Mouse (Mus musculus): ENCODE data around the gene Pdzd3. TPM values are rescaled to one million over a fixed set of nuclear protein-coding genes. Genes with fewer than 3 reads are reported as not detected.
"Not testable (repeated sequence)": the region's sequence is repeated elsewhere in the genome, so short reads cannot be mapped to it uniquely, and the experiment has no call there.

Pdzd3 gene
- total RNA-seq (2021): 1 to 10 TPM; 2.3 to 3.3 TPM

DNA sequence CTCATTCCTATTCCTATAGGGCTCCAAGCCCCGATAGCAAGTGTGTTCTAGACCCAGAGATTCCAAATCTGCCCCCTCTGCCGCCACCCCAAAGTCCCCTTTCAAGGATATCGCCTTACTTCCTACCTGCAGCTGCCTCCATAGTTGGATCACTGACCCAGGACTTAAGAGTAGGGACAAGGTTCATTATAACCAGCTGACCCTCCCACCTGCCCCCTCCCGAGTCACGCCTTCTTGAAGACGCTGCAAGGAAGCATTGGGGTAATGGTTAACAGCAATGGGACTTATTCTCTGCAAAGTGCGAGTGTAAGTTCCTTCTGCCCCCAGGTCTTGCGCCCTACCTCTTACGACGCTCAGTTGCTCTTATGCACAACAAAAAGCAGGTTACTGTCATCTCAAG, at the start of gene Pdzd3:
Gene Pdzd3, minus strand, starts transcription at position 158 of the 400 bp plus-strand sequence.
- intact Hi-C loops (cut with DNase I): loop anchor here (2.0 kb wide), 1 partner anchor 17 kb away; the partner anchor contains the start of gene Nlrx1
- DNase-seq: no peak

GRCm38 (mm10) chr9:44300001-44300400, 48.7 kb upstream of the Pdzd3 start:
- DNase-seq; intact Hi-C loops (cut with DNase I): not testable (repeated sequence)

GRCm38 (mm10) chr9:44292490-44292889, 41.2 kb upstream of the Pdzd3 start:
- intact Hi-C loops (cut with DNase I): loop anchor here (5.0 kb wide), 3 partner anchors 50 to 100 kb away; partner anchors contain the start of gene Hmbs
- peak; percentile 44 to 45 for DNase-seq

DNA sequence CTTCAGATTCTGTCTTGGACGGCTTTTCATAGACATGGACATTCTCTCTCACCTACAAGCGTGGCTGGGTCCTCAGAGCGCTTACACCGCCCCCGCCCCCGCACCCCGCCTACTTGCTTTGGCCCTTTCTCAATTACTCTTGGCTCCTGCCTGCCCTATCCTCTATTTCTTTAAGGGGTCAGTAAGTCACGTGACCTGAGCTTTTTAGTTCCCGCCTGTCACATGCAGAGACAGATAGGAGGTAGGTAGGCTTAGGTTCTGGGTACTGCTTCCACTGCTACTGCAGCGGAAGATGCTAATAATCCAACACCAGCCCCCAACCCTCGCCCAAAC, 37.7 kb upstream of the Pdzd3 start:
- no peak for DNase-seq
- intact Hi-C loops (cut with DNase I): no loop called here

DNA sequence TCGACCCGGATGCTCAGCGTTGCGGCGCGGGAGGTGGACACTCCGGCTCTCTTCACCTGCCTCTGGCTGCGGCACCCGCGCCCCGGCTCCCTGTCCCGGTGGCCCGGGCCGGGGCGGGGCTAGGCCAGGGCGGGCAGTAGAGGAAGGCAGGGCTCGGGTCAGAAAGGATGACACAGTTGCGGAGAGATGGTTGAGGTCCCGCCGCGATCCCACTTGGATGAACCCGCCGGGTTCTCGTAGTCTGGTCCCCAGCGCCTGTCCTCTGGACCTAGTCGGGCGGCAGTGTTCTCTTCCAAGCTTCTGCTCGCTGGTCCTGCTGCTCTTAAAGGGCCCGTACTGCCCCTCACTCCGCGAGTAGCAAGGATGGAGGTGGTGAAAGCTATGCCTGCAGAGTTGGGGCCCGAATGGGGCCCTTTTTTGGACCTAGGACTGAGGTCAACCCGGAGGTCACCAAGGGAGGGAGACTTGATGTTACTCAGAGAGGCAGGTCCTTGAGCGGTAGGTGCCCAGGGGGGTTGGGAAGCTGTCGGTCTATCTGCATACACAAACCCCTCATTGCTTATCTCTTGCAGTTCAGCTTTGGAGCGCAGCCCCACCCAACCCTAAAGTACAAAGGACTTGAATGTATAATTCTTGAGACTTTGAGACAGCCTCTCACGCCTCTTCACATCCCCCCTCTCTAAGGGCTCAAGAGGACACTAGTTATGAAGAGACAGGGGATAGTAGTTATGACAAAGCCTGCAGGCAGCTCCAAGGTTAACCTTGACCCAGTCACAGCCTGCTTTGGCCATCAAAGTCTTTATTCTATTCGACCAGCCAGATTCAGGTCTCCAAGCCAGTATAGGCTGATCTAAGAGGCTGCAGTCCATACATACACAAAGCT, 37.0 kb upstream of the Pdzd3 start, which contains the start of gene Abcg4:
Gene Abcg4, minus strand, starts transcription at position 540 of the 883 bp plus-strand sequence.
- intact Hi-C loops (cut with DNase I): no loop called here
- DNase-seq: peak; percentile 36 to 43

DNA sequence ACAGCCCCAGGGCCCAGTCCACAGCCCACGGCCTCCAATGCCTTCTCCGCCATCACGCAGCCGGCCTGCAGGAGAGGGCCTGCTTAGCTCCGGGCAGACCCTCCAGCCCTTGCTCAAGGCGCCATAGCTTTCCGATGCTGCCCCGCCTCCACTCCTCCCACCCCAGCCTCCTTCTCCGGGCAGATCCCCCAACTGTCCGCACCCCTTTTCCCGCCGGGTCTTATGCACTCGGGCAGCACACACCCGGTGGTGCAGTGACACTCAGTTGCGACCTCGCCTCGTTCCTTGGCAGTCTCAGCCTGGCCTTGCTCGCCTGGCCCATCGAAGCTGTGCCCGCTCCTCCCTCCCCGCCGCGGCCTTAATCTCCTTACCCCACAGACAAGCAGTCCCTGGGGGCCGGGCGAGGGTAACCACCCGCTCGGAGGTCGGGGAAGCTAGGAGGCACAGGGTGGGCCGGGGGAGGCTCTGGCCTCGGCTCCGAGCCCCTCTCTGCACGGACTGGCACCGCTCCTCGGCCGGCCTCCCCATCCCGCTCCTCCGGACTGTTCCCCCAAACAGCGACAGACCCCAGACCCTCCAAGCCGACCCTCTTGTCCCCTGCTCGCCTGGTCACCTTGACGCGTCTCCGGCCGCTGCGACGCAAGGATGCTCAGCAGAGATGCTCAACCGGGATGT, 36.3 kb upstream of the Pdzd3 start:
- intact Hi-C loops (cut with DNase I): no loop called here
- no peak for DNase-seq

GRCm38 (mm10) chr9:44287003-44287400, 35.7 kb upstream of the Pdzd3 start:
- DNase-seq: no peak
- intact Hi-C loops (cut with DNase I): no loop called here

DNA sequence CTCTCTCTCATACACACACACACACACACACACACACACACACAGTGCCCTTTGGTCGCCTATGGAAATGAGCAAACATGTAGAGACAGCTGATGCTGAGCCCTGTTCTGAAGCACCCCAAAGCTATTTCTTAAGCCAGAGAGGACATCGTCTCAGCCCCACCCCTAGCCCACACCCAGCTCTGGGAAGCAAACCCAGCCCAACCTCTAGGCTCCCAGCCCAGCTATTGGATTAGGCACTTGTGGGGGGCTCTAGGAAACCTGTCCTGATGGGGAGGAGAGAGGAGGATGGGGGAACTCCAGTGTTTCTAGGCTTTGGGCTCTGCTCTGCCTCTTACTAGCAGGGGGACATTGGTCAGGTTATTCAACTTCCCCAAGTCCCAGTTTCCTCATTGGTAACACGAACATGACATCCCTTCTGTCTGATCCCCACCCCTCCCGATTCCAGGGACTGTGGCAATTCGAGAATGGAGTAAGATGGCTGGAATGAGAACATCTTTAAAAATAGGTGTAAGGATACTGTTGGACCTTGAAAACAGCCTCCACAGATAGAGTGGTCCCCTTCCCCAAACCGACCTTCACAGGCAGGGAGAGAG, 35.1 kb upstream of the Pdzd3 start:
- no peak for DNase-seq
- intact Hi-C loops (cut with DNase I): no loop called here

- intact Hi-C loops (cut with DNase I): no loop called here
- DNase-seq: peak in 1 of 2 experiments; percentile 27
These were observed 31.9 kb upstream of the Pdzd3 start for GRCm38 (mm10) chr9:44283183-44283582.

GRCm38 (mm10) chr9:44269973-44270372, 18.7 kb upstream of the Pdzd3 start:
- intact Hi-C loops (cut with DNase I): loop anchor here (2.0 kb wide), 1 partner anchor 19 kb away; the partner anchor contains the start of gene Pdzd3
- no peak for DNase-seq

DNA sequence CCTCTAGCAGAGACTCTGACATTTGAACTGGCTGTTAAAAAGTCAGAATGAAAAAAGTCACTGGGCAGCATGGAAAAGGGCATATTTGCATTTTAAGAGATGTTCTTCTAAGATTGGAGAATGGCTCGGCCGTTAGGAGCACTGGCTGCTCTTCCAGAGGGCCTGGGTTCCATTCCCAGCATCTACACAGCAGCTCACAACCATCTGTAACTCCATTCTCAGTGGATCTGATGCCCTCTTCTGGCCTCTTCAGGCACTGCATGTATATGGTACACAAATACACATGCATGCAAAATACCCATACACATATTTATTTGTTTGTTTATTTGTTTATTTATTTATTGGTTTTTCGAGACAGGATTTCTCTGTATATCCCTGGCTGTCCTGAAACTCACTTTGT, 17.8 kb upstream of the Pdzd3 start:
- peak in 1 of 2 experiments; percentile 49 for DNase-seq
- intact Hi-C loops (cut with DNase I): loop anchor here (2.0 kb wide), 1 partner anchor 18 kb away; the partner anchor contains the start of gene Pdzd3

- intact Hi-C loops (cut with DNase I): loop anchor here (1.0 to 2.0 kb wide), 2 partner anchors 18 to 36 kb away; partner anchors contain the start of gene Pdzd3
- DNase-seq: no peak
These were observed 17.2 kb upstream of the Pdzd3 start, which contains the start of gene Nlrx1 for GRCm38 (mm10) chr9:44268432-44268831. Gene Nlrx1, minus strand, starts transcription at chr9:44268599.

- intact Hi-C loops (cut with DNase I): loop anchor here (1.0 to 2.0 kb wide), 2 partner anchors 17 to 36 kb away; partner anchors contain the start of gene Pdzd3
- DNase-seq: peak; percentile 91 to 94
These were observed 16.7 kb upstream of the Pdzd3 start for GRCm38 (mm10) chr9:44268027-44268360.

- intact Hi-C loops (cut with DNase I): loop anchor here (1.0 to 2.0 kb wide), 2 partner anchors 17 to 37 kb away; partner anchors contain the start of gene Pdzd3
- DNase-seq: peak; percentile 31 to 60
These were observed 16.2 kb upstream of the Pdzd3 start for GRCm38 (mm10) chr9:44267319-44268026.

- no peak for DNase-seq
- intact Hi-C loops (cut with DNase I): no loop called here
These were observed 15.4 kb upstream of the Pdzd3 start for GRCm38 (mm10) chr9:44266478-44267226.

DNA sequence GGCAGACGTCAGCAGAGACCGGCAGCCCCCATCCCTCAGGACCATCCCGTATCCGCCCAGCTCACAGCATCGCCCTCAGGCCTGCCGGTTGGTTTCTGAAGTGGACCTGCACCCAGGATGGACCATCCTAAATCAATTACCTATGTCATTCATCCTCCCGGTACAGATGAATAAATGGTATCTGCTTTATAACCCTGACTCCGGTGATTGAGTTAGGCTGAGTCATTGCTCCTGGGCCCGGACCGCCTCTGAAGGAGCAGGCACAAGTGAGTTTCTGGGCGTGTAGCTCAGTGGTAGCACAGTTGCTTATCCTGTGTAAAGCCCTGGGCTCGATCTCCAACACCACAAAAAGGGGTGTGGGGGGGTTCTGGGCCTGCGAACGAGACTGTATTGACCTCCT, 10.1 kb upstream of the Pdzd3 start:
- intact Hi-C loops (cut with DNase I): no loop called here
- no peak for DNase-seq

GRCm38 (mm10) chr9:44259014-44259413, 7.7 kb upstream of the Pdzd3 start:
- intact Hi-C loops (cut with DNase I): no loop called here
- DNase-seq: no peak

- intact Hi-C loops (cut with DNase I): no loop called here
- DNase-seq: no peak
These were observed 4.9 kb upstream of the Pdzd3 start for GRCm38 (mm10) chr9:44256213-44256612.

DNA sequence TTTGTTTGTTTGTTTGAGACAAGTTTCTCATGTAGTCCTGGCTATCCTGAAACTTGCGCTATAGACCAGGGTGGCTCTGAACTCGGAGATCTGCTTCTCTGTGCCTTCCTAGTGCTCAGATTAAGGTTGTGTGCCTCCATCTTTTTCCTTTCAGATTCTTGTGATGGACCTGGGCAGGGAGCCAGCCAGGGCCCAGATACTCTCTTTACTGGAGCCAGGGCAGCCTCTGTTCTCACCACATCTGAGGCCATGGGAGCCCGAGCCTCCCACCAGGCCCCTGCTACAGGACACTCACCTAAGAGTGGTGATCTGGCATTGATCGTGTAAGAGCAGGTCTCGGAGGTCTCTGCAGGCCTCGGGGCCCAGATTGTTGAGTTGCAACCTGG, 3.9 kb upstream of the Pdzd3 start:
- DNase-seq: no peak
- intact Hi-C loops (cut with DNase I): no loop called here
